In genomic region chr4:82287454-82287853, GRCm38 (mm10) we compare ENCODE assay signal across 26 mouse cellular contexts.
DNase-seq lines count a peak whose midpoint lies in the region; ATAC-seq and TF ChIP-seq lines count a peak whose summit lies in the region.
"Had no signal": no experiment of that assay in that cellular context is flagged by ENCODE, and none has a peak within 500 bp of the region (broad histone marks: within the 10 kb centered on the region; RNA-seq: fewer than 3 reads in every experiment).

No protein-coding gene starts in this region.

- no peak overlapping the region for H3K4me3 ChIP-seq in forebrain, embryonic 15.5 days
- H3K4me3 ChIP-seq in forebrain, embryonic 10.5 days = no peak overlapping the region
- no peak overlapping the region for H3K4me3 ChIP-seq in limb, embryonic 13.5 days
- no peak overlapping the region for H3K4me3 ChIP-seq in limb, embryonic 10.5 days
- no peak overlapping the region for H3K4me3 ChIP-seq in myocyte
- H3K4me3 ChIP-seq: embryonic facial prominence, embryonic 10.5 days; embryonic facial prominence, embryonic 13.5 days; erythroblast, embryonic 14.5 days; heart, embryonic 12.5 days; heart, embryonic 15.5 days; hindbrain, embryonic 10.5 days; hindbrain, embryonic 13.5 days had no signal

- TF ChIP-seq POLR2A in myocyte (IDR thresholded peaks at IDR 0.05; ENCODE audit: insufficient read length, low read depth) = no peak

- 94% methylated on average over 2 of the region's 2 CpGs for WGBS in forebrain, embryonic 15.5 days
- 93% methylated on average over 2 of the region's 2 CpGs for WGBS in forebrain, embryonic 10.5 days
- WGBS in limb, embryonic 13.5 days = 89% methylated on average over 2 of the region's 2 CpGs
- WGBS in limb, embryonic 10.5 days = 92% methylated on average over 2 of the region's 2 CpGs

- DNase-seq in forebrain, embryonic 10.5 days (ENCODE audit: extremely low spot score, low spot score) = no peak
- DNase-seq in limb, embryonic 10.5 days (ENCODE audit: low spot score) = no peak
- no peak for DNase-seq in lung, postnatal 4 days
- DNase-seq: adrenal gland, adult 2 months; adrenal gland, postnatal 14 days; B cell, adult 2 months; cerebellum, adult 11 months; cerebellum, adult 2 months; cerebellum, adult 9-11 months; cerebellum, postnatal 36 days; embryo, embryonic 11 days; gastrocnemius, postnatal 10 days; gastrocnemius, postnatal 36 days; heart, postnatal 10 days; heart, postnatal 36 days; kidney, adult 18-20 months had no signal

- H3K9ac ChIP-seq in forebrain, embryonic 15.5 days (replicated peaks) = no peak overlapping the region
- no peak overlapping the region for H3K9ac ChIP-seq in limb, embryonic 13.5 days
- H3K9ac ChIP-seq: embryonic facial prominence, embryonic 13.5 days; heart, embryonic 12.5 days; heart, embryonic 15.5 days; hindbrain, embryonic 13.5 days had no signal

- ATAC-seq in forebrain, embryonic 15.5 days (replicated peaks) = no peak
- no peak for ATAC-seq in limb, embryonic 13.5 days (ENCODE audit: low FRiP score, low read depth)

- H3K4me1 ChIP-seq in forebrain, embryonic 15.5 days = no peaks in the 10 kb centered on the region
- peaks cover 31% of the 10 kb centered on the region for H3K4me1 ChIP-seq in forebrain, embryonic 10.5 days
- peaks cover 24% of the 10 kb centered on the region for H3K4me1 ChIP-seq in limb, embryonic 13.5 days
- H3K4me1 ChIP-seq in limb, embryonic 10.5 days = peaks cover 24% of the 10 kb centered on the region
- H3K4me1 ChIP-seq: heart, embryonic 12.5 days; heart, embryonic 15.5 days had no signal

- no peaks in the 10 kb centered on the region; the same call in 1 of the 2 replicates for H3K36me3 ChIP-seq in forebrain, embryonic 15.5 days
- H3K36me3 ChIP-seq in forebrain, embryonic 10.5 days (replicated peaks) = no peaks in the 10 kb centered on the region
- H3K36me3 ChIP-seq in limb, embryonic 13.5 days = peaks cover 5% of the 10 kb centered on the region; the same call in 1 of the 2 replicates
- H3K36me3 ChIP-seq in limb, embryonic 10.5 days = no peaks in the 10 kb centered on the region
- H3K36me3 ChIP-seq in myocyte (ENCODE audit: control insufficient read depth, insufficient read depth) = no peaks in the 10 kb centered on the region
- H3K36me3 ChIP-seq: embryonic facial prominence, embryonic 10.5 days; hindbrain, embryonic 10.5 days; hindbrain, embryonic 13.5 days had no signal

- H3K27me3 ChIP-seq in forebrain, embryonic 15.5 days = no peaks in the 10 kb centered on the region
- H3K27me3 ChIP-seq in forebrain, embryonic 10.5 days (ENCODE audit: poor library complexity, severe bottlenecking) = no peaks in the 10 kb centered on the region
- no peaks in the 10 kb centered on the region for H3K27me3 ChIP-seq in limb, embryonic 13.5 days
- H3K27me3 ChIP-seq in limb, embryonic 10.5 days (ENCODE audit: low read depth, poor library complexity, severe bottlenecking) = no peaks in the 10 kb centered on the region
- no peaks in the 10 kb centered on the region for H3K27me3 ChIP-seq in myocyte (ENCODE audit: control insufficient read depth, insufficient read depth, insufficient read length)
- H3K27me3 ChIP-seq: embryonic facial prominence, embryonic 13.5 days; heart, embryonic 12.5 days; heart, embryonic 15.5 days; hindbrain, embryonic 13.5 days had no signal

- H3ac ChIP-seq in myocyte (ENCODE audit: control insufficient read depth, insufficient read length) = no peak overlapping the region

- H3K79me2 ChIP-seq in myocyte (ENCODE audit: control insufficient read depth, insufficient read depth) = no peaks in the 10 kb centered on the region

- no peak overlapping the region for H3K4me2 ChIP-seq in forebrain, embryonic 15.5 days (replicated peaks)
- H3K4me2 ChIP-seq in limb, embryonic 13.5 days (replicated peaks) = no peak overlapping the region
- H3K4me2 ChIP-seq in myocyte (ENCODE audit: low read depth) = no peak overlapping the region
- H3K4me2 ChIP-seq: embryonic facial prominence, embryonic 13.5 days; heart, embryonic 12.5 days; heart, embryonic 15.5 days; hindbrain, embryonic 13.5 days had no signal

- H3K27ac ChIP-seq in forebrain, embryonic 15.5 days (replicated peaks) = peak overlapping the region; percentile 47; the same call in 1 of the 2 replicates
- H3K27ac ChIP-seq in forebrain, embryonic 10.5 days = no peak overlapping the region
- H3K27ac ChIP-seq in limb, embryonic 13.5 days = 0 out of 2 replicates have a peak overlapping the region, but pooled peaks have one; percentile 8
- no peak overlapping the region for H3K27ac ChIP-seq in limb, embryonic 10.5 days
- H3K27ac ChIP-seq: embryonic facial prominence, embryonic 10.5 days; embryonic facial prominence, embryonic 13.5 days; heart, embryonic 15.5 days; hindbrain, embryonic 10.5 days; hindbrain, embryonic 13.5 days had no signal

- H3K9me3 ChIP-seq in forebrain, embryonic 15.5 days = no peaks in the 10 kb centered on the region
- H3K9me3 ChIP-seq in forebrain, embryonic 10.5 days = no peaks in the 10 kb centered on the region
- H3K9me3 ChIP-seq in limb, embryonic 13.5 days = no peaks in the 10 kb centered on the region
- no peaks in the 10 kb centered on the region for H3K9me3 ChIP-seq in limb, embryonic 10.5 days (replicated peaks)
- H3K9me3 ChIP-seq: embryonic facial prominence, embryonic 10.5 days; embryonic facial prominence, embryonic 13.5 days; heart, embryonic 12.5 days; heart, embryonic 15.5 days; hindbrain, embryonic 10.5 days; hindbrain, embryonic 13.5 days had no signal

TF ChIP-seq in myocyte, 11 proteins besides CTCF, POLR2A, EP300 and RAD21:
- TF ChIP-seq MYOD1 (IDR thresholded peaks at IDR 0.05; ENCODE audit: control insufficient read depth in 1 of 3, insufficient read length in 2 of 3, low read depth in 2 of 3) (peak in 2 of 3 experiments; percentile 1 to 22), SRF (IDR thresholded peaks at IDR 0.05; ENCODE audit: control insufficient read depth, insufficient read length, low read depth) (no peak), MYOG (IDR thresholded peaks at IDR 0.05; ENCODE audit: control insufficient read depth in 1 of 3, insufficient read depth in 1 of 3, insufficient read length in 2 of 3, low read depth in 2 of 3) (peak in 2 of 3 experiments; percentile 58 to 69)

Comparison
In these comparisons a context has a peak if more than half of its experiments do, and no peak if none do; other contexts are left out.
1. H3K27ac ChIP-seq: peak in forebrain, embryonic 15.5 days (single experiment) and limb, embryonic 13.5 days (single experiment); none in forebrain, embryonic 10.5 days (single experiment) and limb, embryonic 10.5 days (single experiment).